Mouse (Mus musculus): ENCODE data around the gene Hist1h2be.
"Not testable (repeated sequence)": the region's sequence is repeated elsewhere in the genome, so short reads cannot be mapped to it uniquely, and the experiment has no call there.

Hist1h2be gene

DNA sequence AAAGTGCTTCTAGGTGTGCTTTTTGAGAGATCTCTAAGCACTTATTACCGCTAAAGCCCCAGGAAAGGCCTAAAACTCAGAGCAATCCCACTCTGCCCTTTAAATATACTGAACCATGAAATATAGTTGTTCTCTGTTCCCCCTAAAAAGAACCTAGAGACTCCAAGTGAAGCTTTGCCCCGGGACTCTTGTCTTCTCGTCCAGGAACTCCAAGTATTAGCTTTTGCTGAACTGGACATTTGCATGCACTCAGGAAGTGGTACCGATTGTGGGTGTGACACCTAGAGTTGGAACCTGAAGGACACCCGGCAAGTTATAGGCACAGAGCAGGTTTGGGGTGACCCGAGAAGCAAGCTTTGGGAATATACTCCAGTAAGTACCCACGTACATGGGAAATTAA is 29.7 kb downstream of the Hist1h2be start:
- DNase-seq: no peak

- DNase-seq: no peak
Observed at GRCm38 (mm10) chr13:23586940-23587225, 34.0 kb downstream of the Hist1h2be start.

DNA sequence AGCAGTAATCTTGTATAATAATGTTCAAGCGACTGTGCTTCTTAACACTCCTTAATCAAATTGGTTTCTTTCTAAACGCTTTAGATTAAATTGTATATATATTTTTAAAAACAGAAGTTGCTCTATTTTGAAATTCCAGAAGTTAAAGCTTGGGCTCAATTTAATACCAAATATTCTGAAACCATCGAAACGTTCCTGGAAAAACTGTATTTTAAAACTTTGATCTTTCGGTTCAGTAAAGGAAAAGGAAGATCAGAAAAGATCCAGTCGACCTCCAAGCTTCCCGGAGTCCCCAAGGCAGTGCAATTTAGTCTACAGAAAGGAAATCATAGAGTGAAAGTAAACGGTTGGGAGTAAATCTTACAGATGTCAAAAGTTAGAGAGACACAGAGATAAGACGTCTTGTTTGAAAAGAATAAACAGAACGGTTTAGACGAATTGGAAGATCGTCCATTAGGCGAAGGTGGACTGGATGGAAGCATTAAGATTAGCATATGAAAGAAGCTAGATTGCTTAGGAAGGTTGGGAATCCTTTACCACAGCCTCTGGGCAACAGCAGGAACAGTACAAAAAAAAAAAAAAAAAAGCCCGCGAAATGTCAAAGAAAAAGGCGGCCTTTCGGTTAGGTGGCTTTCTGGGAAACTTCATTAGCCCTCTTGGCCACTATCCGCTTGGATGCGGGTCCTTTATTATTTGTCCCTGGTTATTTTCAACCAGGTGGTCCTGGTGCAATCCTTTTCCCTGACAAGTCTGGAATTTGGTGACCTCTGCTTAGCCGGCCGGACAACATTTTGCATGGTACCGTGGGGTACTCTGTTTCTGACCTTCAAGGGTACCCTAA is 34.6 kb downstream of the Hist1h2be start:
- DNase-seq: no peak

DNA sequence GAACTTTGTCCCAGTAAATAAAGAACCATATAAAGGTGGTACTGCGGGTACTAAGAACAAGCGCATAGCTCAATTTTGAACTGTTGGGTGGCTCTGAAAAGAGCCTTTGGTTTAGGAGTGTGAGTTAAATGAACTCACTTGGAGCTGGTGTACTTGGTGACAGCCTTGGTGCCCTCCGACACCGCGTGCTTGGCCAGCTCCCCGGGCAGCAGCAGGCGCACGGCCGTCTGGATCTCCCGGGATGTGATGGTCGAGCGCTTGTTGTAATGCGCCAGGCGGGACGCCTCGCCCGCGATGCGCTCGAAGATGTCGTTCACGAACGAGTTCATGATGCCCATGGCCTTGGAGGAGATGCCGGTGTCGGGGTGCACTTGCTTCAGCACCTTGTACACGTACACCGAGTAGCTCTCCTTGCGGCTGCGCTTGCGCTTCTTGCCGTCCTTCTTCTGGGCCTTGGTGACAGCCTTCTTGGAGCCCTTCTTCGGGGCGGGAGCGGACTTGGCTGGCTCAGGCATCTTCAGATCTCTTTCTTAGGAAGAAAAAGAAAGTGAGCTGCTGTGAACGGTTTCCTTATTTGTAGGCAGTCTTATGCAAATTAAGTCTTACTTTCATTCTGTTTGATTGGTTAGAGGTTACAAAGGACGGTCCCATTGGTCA is 35.4 kb downstream of the Hist1h2be start:
- peak; percentile 56 to 79 for DNase-seq

GRCm38 (mm10) chr13:23585029-23585441 is 35.9 kb downstream of the Hist1h2be start:
- DNase-seq: peak; percentile 65 to 80

- no peak for DNase-seq
Observed at GRCm38 (mm10) chr13:23584331-23584730, 36.6 kb downstream of the Hist1h2be start.

DNA sequence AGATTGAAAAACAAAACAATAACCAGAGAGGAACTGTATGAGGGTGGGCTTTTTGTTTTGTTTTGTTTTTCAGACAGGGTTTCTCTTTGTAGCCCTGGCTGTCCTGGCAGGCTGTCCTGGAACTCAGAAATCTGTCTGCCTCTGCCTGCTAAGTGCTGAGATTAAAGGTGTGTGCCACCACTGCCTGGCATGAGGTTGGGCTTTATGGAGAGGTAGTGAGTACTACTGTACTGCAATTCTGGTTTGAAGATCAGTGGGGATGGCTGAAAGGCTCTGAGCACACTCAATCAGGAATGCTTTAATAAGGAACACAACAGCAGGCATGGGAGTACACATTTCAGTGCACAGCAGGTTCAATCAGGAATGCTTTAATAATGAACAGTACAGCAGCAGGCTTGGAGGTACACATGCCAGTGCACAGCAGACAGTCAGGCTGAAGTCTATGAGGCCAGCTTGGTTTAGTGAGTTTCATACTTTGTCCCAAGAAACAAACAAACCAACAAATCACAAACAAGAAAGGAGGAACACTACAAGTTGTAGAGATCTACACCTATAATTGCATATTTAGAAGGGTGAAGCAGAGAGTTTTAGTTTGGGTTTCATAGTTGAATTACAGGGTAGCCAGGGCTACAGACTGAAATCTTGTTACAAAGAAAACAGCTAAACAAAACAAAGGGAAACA is 37.4 kb downstream of the Hist1h2be start:
- DNase-seq: no peak

DNA sequence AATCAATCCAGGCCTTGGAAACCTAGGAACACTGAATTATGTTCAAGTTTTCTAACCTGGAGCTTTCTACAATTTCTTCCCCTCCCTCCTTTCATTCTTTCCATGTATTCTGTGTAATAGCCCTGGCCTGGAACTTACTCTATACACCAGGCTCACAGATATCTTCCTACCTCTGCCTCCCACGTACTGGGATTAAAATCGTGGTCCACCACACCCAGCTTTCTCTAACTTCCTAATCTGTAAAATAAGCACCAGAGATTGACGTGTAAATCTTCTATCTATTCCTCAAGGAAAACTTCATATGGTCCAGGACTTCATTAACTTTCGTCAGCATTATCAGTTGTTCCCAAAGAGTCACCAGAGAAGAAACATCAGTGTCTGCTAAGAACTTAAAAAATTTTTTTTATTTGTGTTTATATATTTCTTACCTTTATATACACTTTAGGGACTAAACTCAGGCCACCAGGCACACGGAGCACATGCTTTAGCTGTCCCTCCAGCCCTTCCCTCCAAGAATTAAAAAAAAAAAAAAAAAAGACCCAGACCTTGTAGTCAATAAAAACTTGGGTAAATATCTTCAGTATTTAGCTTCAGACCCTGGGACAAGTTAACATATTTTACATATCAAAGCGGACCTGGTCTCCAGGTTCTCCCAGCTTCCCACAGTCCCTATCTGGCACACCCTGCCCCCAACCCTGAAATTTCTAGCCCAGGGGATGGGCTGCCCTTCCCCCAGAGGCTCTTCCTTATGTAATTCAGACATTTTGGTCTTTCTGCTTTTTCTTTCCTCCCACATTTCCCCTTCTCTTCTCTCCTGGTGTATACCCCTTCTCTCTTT is 38.5 kb downstream of the Hist1h2be start:
- DNase-seq: no peak

GRCm38 (mm10) chr13:23581408-23582218 is 39.3 kb downstream of the Hist1h2be start, which contains the start of gene Hist1h4d:
Gene Hist1h4d, plus strand, starts transcription at chr13:23581598.
- DNase-seq: peak; percentile 93 to 98

GRCm38 (mm10) chr13:23577835-23578234 is 43.1 kb downstream of the Hist1h2be start:
- DNase-seq: no peak

- DNase-seq: no peak
Observed at GRCm38 (mm10) chr13:23576906-23577639, 43.9 kb downstream of the Hist1h2be start.

GRCm38 (mm10) chr13:23576351-23576881 is 44.5 kb downstream of the Hist1h2be start:
- no peak for DNase-seq

- not testable (repeated sequence) for DNase-seq
Observed at GRCm38 (mm10) chr13:23575864-23576313, 45.0 kb downstream of the Hist1h2be start.

- peak in 1 of 2 experiments; percentile 42 for DNase-seq
Observed at GRCm38 (mm10) chr13:23575271-23575851, 45.6 kb downstream of the Hist1h2be start, which contains the start of gene Hist1h3d. Gene Hist1h3d, plus strand, starts transcription at chr13:23575763.

- not testable (repeated sequence) for DNase-seq
Observed at GRCm38 (mm10) chr13:23574546-23575170, 46.3 kb downstream of the Hist1h2be start.

GRCm38 (mm10) chr13:23573898-23574524 is 46.9 kb downstream of the Hist1h2be start, which contains the start of the genes Hist1h2bf and Hist1h2ad:
Gene Hist1h2bf, minus strand, starts transcription at chr13:23574196.
Gene Hist1h2ad, plus strand, starts transcription at chr13:23574381.
- peak; percentile 82 to 90 for DNase-seq

DNA sequence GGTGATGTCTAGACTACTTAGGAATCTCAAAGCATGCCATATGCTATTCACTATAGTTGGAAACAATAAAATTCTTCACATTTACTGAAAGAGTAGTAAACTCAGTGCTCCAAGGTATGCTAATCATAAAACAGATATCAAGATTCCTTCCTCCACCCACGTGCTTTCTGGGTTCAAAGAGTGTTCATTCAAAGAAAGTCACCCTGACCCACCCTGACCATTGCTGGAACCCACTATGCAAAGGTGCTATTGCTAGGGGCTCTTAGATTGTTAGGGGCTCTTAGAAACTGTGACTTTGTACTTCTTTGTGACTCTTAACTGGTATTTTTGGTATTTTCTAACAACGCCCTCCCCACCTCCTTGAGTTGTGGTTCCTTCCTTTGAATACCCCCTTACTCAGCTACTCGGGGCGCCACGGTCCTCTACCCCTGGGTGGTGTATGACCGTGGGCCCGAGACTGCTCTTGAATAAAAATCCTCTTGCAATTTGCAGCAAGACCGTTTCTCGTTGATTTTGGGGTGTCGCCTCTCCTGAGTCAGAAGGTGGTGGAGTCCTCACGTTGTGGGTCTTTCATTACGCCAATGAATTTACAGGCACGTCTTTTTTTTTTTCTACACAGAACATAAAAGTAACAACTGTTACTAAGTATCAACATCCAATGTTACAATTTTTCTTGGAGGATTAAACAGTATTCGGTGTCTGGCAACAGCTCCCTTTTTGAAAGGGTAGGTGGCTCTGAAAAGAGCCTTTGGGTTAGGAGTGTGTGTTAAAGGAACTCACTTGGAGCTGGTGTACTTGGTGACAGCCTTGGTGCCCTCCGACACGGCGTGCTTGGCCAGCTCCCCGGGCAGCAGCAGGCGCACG is 47.7 kb downstream of the Hist1h2be start:
- not testable (repeated sequence) for DNase-seq
